Mouse (Mus musculus) olfactory bulb, adult 2 months (tissue): ENCODE data around the gene Iqsec1.

ENCODE experiments used
- CTCF ChIP-seq: fragments of 200-500 bp; IDR thresholded peaks from 2 replicates; pipeline ENCODE4 v1.5.1; 2012; ENCODE audit warnings: low read depth, mild to moderate bottlenecking, low read length, moderate library complexity; ENCODE audit not compliant: insufficient read depth
- POLR2A ChIP-seq: fragments of 200-500 bp; IDR thresholded peaks from 2 replicates; pipeline ENCODE4 v1.6.1; 2012; ENCODE audit warnings: mild to moderate bottlenecking, low read depth, low read length, moderate library complexity; ENCODE audit not compliant: insufficient read depth

GRCm38 (mm10) chr6:90755613-90755941 is 232.9 kb downstream of the Iqsec1 start:
- TF ChIP-seq POLR2A (no peak), CTCF (no peak)
